Comparison of ENCODE assay signal across 9 mouse cellular contexts in the genomic region with DNA sequence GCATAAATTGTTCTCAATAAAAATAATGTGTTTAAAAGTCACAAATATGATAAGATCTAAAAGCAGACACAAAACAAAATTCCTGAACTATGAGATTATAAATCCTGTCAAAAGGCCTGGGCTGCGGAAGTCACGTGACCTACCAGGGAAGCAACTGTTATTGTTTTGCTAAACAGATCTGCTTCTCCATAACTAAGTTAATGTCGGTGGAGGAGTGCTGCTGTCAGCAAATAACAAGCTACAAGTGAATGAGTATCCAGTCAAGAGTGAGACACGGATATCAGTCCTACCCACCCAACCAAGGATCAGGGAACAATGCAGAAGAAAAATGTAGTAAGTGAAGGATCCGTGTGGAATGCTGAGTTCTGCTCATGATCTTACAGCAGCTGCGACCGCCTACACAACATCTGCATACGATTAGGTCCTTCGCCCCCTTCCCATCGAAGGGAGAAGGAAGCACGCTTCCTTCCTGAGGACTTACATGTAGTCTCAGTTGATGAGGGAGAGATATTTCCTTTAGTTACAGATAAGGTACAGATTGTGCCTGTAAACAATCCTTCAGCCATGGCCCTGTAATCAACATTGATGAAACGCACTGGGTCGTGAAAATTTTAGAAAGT. TPM values are rescaled to one million over a fixed set of nuclear protein-coding genes. Genes with fewer than 3 reads are reported as not detected.
DNase-seq lines count a peak whose midpoint lies in the region; ATAC-seq and TF ChIP-seq lines count a peak whose summit lies in the region.
"Had no signal": no experiment of that assay in that cellular context is flagged by ENCODE, and none has a peak within 500 bp of the region (broad histone marks: within the 10 kb centered on the region; RNA-seq: fewer than 3 reads in every experiment).

No protein-coding gene starts in this region.

- peaks cover 21% of the 10 kb centered on the region for H3K4me1 ChIP-seq in lung, adult 2 months (ENCODE audit: control insufficient read depth, insufficient read depth, low read length)
- H3K4me1 ChIP-seq in midbrain, embryonic 10.5 days = 0 out of 2 replicates have a peak, but pooled peaks cover 3% of the 10 kb centered on the region
- no peaks in the 10 kb centered on the region for H3K4me1 ChIP-seq in forebrain, embryonic 12.5 days

- H3K36me3 ChIP-seq in midbrain, embryonic 10.5 days = no peaks in the 10 kb centered on the region
- H3K36me3 ChIP-seq in forebrain, embryonic 12.5 days (replicated peaks) = no peaks in the 10 kb centered on the region

- peak; percentile 22 for DNase-seq in gastrocnemius, adult 18-20 months (ENCODE audit: low spot score)
- no peak for DNase-seq in gastrocnemius, postnatal 36 days
- DNase-seq in adrenal gland, postnatal 14 days = peak; percentile 41
- DNase-seq in heart, postnatal 36 days = peak; percentile 46 to 54
- DNase-seq in lung, adult 2 months = no peak
- no peak for DNase-seq in testis, postnatal 14 days (ENCODE audit: low spot score)
- no peak for DNase-seq in midbrain, embryonic 10.5 days (ENCODE audit: low spot score)

- TF ChIP-seq POLR2A in lung, adult 2 months (IDR thresholded peaks at IDR 0.05; ENCODE audit: borderline replicate concordance, extremely low read depth, low read depth, low read length) = no peak

- TF ChIP-seq CTCF in lung, adult 2 months (IDR thresholded peaks at IDR 0.05; ENCODE audit: insufficient read depth, low read length) = no peak

- WGBS in lung, adult 2 months = 41% methylated on average over 13 of the region's 13 CpGs
- WGBS in midbrain, embryonic 10.5 days = 67% methylated on average over 13 of the region's 13 CpGs
- 76% methylated on average over 13 of the region's 13 CpGs for WGBS in forebrain, embryonic 12.5 days

- no peak overlapping the region for H3K27ac ChIP-seq in midbrain, embryonic 10.5 days (replicated peaks)
- no peak overlapping the region for H3K27ac ChIP-seq in forebrain, embryonic 12.5 days
- H3K27ac ChIP-seq: liver, embryonic 14.5 days had no signal

- intact Hi-C loops in gastrocnemius, postnatal 36 days (cut with DNase I) = loop anchor here (5.0 kb wide), 1 partner anchor 232 kb away; no protein-coding TSS in a partner anchor
- intact Hi-C loops in heart, postnatal 36 days (cut with DNase I) = loop anchor here (2.0 to 10.0 kb wide), 3 partner anchors 52 to 164 kb away; a partner anchor contains a TSS

- peak overlapping the region; percentile 13 for H3K4me3 ChIP-seq in lung, adult 2 months (replicated peaks; ENCODE audit: extremely low read depth, low read depth, low read length)
- no peak overlapping the region for H3K4me3 ChIP-seq in midbrain, embryonic 10.5 days
- no peak overlapping the region for H3K4me3 ChIP-seq in forebrain, embryonic 12.5 days (replicated peaks)

- no peaks in the 10 kb centered on the region for H3K27me3 ChIP-seq in midbrain, embryonic 10.5 days (ENCODE audit: low read depth, poor library complexity, severe bottlenecking)
- H3K27me3 ChIP-seq in forebrain, embryonic 12.5 days = no peaks in the 10 kb centered on the region

- no peak for ATAC-seq in forebrain, embryonic 12.5 days (ENCODE audit: low FRiP score)

- H3K4me2 ChIP-seq in forebrain, embryonic 12.5 days = no peak overlapping the region

- no peak overlapping the region for H3K9ac ChIP-seq in forebrain, embryonic 12.5 days
- H3K9ac ChIP-seq: liver, embryonic 14.5 days had no signal

- no peaks in the 10 kb centered on the region for H3K9me3 ChIP-seq in midbrain, embryonic 10.5 days (replicated peaks)
- no peaks in the 10 kb centered on the region for H3K9me3 ChIP-seq in forebrain, embryonic 12.5 days

RNA-seq across cellular contexts. Expression of a gene that starts 28.5 kb away (rescaled TPM):
- total RNA-seq in gastrocnemius, adult 18-20 months (2021) = 10 to 100 TPM; 46.2 to 49.5 TPM
- 10 to 100 TPM; 35.1 to 35.2 TPM for total RNA-seq in gastrocnemius, postnatal 36 days (2021)
- 57.2 and 60.1 TPM in 2 replicates for total RNA-seq in adrenal gland, postnatal 14 days (2021)
- total RNA-seq in heart, postnatal 36 days (2021) = 10 to 100 TPM; 38.1 to 40.8 TPM
- polyA plus RNA-seq in lung, adult 2 months (2012; rRNA removed) = 32.5 and 33.5 TPM in 2 replicates
- polyA plus RNA-seq in midbrain, embryonic 10.5 days (2016; fragmentation: Nextera tagmentation; extraction: Ambion mirVana) = 34.4 and 34.8 TPM in 2 replicates
- polyA plus RNA-seq in forebrain, embryonic 12.5 days (2016; fragmentation: Nextera tagmentation; extraction: Ambion mirVana) = 34.1 and 35.0 TPM in 2 replicates

Comparison
In these comparisons a context has a peak if more than half of its experiments do, and no peak if none do; other contexts are left out.
1. DNase-seq: peak in gastrocnemius, adult 18-20 months (single experiment), adrenal gland, postnatal 14 days (single experiment) and heart, postnatal 36 days (2 of 2); none in gastrocnemius, postnatal 36 days (0 of 2), lung, adult 2 months (single experiment), testis, postnatal 14 days (single experiment) and midbrain, embryonic 10.5 days (single experiment).